Mouse (Mus musculus): ENCODE results near the gene Arl2. TPM values are rescaled to one million over a fixed set of nuclear protein-coding genes. Genes with fewer than 3 reads are reported as not detected.

The Arl2 gene
- polyA plus RNA-seq (2012; rRNA removed): 16.7 and 18.5 TPM in 2 replicates

DNA sequence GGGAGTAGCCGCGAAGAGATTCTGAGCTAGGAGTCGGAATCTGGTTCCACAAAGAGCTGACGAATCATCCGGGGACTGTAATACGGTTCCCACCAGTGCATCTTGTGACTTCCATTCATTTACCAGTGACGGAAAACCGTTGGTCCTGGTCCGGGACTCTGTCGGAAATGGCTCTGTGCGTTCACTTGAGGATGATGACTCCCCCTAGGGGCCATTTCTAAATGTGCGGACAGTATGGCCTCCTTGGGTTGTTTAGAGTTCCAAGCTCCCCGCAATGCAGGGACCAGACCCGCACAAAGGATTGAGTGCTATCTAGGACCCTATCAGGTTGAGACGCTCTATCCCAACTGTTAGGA, at the start of gene Arl2:
Gene Arl2, minus strand, starts transcription at position 155 of the 356 bp plus-strand sequence.

DNA sequence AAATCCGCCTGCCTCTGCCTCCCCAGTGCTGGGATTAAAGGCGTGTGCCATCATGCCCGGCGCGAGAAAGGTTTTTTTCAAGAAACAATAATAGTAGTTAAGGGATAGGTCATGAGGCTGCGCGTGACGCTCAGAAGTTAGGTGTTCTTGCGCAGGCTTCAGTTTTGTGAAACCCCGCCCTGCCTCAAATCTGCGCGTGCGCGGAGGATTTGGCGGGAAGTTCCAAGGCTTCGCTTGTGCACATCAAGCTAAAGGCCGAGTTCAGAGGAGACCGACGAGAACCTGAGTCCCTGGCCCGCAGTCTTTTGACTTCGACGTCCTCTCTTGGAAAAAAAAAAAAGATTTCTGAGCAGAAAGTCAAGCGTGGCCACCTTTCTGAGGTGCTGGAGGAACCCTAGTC, 42.8 kb upstream of the Arl2 start, which contains the start of gene Majin:
Gene Majin, plus strand, starts transcription at position 258 of the 400 bp plus-strand sequence.

DNA sequence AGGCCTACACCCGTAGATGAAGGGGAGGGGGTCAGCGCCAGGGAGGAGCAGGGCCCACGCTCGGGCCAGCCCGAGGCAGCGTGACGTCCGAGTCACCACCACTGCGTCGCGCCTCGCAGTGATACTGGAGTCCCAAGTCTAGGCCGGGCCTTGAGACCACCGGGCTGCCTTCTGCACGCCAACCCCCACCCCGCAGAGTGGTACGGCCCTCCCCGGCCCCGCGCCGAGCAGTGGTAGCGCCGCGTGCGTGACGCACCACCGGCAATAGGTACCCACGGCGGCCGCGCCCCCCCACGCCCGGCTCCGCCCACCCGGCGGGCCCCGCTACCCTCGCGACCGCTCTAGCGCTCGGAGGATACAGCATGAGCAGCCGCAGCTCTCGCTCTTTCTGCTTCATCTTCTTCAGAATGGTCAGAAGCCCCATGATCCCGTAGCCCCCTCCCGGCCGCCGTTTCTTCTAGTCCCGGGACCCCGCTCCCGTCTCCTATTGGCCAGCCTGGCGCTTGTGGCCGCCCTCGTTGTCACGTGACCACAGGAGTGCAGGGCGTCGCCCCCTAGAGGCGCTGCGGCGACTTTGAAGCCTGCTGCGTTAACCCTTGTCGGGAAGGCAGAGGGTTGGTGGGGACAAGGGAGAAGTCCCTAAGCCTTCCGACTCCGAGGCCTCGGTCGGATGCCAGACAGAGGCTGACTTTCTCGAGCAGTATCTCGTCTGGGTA, 512 bp downstream of the Arl2 start, which contains the start of gene Batf2:
Gene Batf2, plus strand, starts transcription at position 306 of the 716 bp plus-strand sequence.

DNA sequence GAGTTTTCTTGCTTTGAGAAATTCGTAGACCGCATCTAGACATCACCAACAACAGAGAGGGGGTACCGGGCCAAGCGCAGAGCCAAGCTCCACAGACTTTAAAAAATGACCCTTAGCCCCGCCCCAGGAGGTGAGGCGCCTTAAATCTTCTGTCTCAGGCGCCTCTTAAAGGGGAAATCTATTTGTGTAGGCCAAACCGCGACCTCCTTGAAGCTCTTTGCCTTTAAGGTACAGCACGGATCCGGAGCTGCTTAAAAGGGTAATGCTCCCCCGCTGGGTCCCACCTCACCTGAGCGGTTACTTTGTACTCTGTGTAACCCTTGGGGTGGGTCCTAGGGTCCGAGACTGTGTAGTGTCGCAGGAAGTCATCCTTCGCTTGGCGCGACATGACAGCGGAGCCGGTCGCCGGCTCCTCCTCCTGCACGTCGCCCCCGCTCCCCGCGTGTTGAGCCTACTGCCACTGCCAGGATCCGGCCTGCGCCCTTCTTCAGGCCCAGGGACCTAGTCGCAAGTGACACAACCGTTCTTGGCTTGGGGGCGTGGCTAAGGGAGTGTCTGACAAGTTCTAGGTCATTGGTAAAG, 13.5 kb downstream of the Arl2 start, which contains the start of gene Snx15:
Gene Snx15, minus strand, starts transcription at position 545 of the 582 bp plus-strand sequence.

DNA sequence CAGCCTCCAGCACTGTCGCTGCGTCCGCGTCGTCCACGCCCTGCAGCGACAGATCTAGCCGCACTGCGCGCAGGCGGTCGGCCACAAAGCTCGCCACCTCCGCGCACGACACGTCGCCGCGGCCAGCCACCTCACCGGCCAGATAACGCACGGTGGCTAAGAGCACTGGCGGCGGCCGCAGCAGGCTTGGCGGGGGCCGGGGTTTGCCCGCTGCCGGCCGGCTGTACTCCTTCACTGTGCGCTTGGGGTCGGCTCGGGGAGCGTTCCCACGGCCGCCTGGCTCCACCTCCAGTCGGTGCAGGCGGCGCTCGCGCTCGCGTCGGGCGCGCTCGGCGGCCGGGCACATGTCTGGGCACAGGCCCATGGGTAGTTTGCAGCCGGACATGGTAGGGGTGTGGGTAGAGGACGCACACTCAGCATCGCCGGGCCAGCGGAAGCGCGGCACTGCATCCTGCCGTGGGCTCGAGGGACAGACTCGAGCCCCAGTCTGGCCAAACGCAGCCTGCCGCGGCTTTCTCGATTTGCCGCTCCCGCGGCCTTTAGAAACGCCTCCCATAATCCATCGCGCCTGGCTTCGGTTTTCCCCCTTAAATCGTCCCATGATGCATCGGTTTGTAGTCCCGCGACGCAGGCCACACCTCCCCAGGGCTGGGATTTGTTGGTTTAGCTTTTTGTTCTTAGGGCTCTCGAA, 23.2 kb downstream of the Arl2 start, which contains the start of gene Sac3d1:
Gene Sac3d1, minus strand, starts transcription at position 665 of the 691 bp plus-strand sequence.

DNA sequence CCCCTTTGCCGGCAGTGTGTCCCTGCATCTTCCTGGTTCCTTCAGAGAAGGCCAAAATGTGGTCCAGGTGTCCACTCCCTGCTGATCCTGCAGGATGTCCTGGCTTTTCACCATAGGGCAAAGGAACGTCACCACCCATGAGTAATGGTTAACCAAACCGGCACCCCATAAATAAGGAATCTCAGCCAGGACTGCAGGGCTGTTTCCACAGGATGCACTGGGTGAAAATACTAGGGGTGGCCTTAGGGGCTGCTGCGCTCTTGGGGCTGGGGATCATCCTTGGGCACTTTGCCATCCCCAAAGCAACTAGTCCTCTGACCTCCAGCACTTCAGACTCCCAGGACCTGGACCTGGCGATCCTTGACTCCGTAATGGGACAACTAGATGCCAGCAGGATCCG, 35.8 kb downstream of the Arl2 start, which contains the start of gene Naaladl1:
Gene Naaladl1, plus strand, starts transcription at position 197 of the 400 bp plus-strand sequence.

DNA sequence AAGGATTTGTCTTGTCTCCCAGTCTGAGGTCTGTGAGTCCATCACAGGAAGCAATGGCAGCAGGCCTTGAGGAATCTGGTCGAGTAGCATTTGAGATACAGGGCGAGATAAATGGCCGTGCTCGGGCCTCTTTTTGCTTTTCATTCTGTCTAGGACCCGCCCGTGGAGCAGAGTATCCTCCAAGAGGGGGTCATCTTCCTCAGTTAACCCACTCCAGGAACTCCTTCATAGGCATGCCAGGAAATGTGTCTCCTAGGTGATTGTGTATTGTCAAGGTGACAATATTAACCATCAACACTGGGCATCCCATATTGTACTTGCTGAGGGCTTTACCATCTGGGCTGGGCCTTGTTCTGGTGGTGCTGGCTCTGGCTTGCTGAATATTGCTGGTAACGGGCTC, 47.2 kb downstream of the Arl2 start, which contains the start of gene AC131692.1:
Gene AC131692.1, plus strand, starts transcription at position 301 of the 400 bp plus-strand sequence.

DNA sequence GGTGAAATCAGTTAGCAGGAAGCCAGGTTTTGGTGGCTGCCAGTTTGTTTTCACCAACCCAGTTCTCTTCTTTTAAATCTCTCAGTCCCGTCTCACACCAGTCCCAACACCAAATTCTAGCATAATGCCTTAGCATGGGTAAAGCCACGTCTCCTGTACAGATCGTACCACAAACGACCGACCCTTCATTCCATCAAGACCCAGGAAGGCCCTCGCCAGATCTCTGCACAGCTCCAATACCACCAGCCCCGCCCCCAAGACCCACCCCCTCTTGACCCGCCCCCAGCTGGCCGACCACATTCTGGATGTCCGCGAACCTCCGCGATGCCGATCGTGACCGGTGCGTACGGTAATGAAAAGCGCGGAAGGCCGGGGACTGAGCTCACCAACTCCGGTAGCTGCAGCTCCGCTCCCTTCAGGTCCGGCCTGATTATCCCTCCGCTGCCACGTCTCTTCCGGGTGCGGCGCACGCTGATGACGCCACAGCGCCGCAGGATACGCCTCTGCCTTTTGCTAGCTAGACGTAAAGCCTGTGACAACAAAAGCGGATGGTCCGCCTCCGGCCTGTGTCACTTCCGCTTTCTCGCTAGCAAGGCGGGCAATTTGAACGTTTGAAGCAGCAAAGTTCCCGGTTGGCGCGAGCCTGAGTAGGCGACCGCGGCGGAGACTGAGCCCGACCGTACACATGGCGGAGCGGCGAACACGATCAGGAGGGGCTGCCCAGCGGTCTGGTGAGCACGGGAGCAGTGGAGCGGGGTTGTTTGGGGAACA, 56.7 kb downstream of the Arl2 start, which contains the start of the genes Zfpl1 and Cdca5:
Gene Zfpl1, minus strand, starts transcription at position 479 of the 771 bp plus-strand sequence.
Gene Cdca5, plus strand, starts transcription at position 506 of the 771 bp plus-strand sequence.

Other genes with a start within 250 kb of the Arl2 start
- gene Tigd3, start 247.4 kb downstream of the Arl2 start, polyA plus RNA-seq (2012; rRNA removed): 1.1 and 1.4 TPM in 2 replicates
- 31.6 and 33.1 TPM in 2 replicates for gene Dpf2, start 228.5 kb downstream of the Arl2 start, polyA plus RNA-seq (2012; rRNA removed)
- 3.1 and 3.5 TPM in 2 replicates for gene Cdc42ep2, start 216.7 kb downstream of the Arl2 start, polyA plus RNA-seq (2012; rRNA removed)
- 32.2 and 32.9 TPM in 2 replicates for gene Pola2, start 177.3 kb downstream of the Arl2 start, polyA plus RNA-seq (2012; rRNA removed)
- 0.05 and 0.07 TPM in 2 replicates for gene Slc22a20, start 155.4 kb downstream of the Arl2 start, polyA plus RNA-seq (2012; rRNA removed)
- gene Capn1, start 125.7 kb downstream of the Arl2 start, polyA plus RNA-seq (2012; rRNA removed): 16.0 and 18.9 TPM in 2 replicates
- 12.0 and 13.7 TPM in 2 replicates for gene Syvn1, start 95.0 kb downstream of the Arl2 start, polyA plus RNA-seq (2012; rRNA removed)
- 22.4 and 23.7 TPM in 2 replicates for gene Mrpl49, start 83.8 kb downstream of the Arl2 start, polyA plus RNA-seq (2012; rRNA removed)
- 1,008 and 1,075 TPM in 2 replicates for gene Fau, start 83.7 kb downstream of the Arl2 start, polyA plus RNA-seq (2012; rRNA removed)
- 18.6 and 20.3 TPM in 2 replicates for gene Znhit2, start 80.4 kb downstream of the Arl2 start, polyA plus RNA-seq (2012; rRNA removed)
- 74.1 and 93.2 TPM in 2 replicates for gene Tm7sf2, start 73.2 kb downstream of the Arl2 start, polyA plus RNA-seq (2012; rRNA removed)
- 20.2 and 24.9 TPM in 2 replicates for gene Vps51, start 64.3 kb downstream of the Arl2 start, polyA plus RNA-seq (2012; rRNA removed)
- not detected in 2 replicates for gene Tmem262, start 61.5 kb downstream of the Arl2 start, polyA plus RNA-seq (2012; rRNA removed)
- gene Gm28374, start 59.3 kb downstream of the Arl2 start, polyA plus RNA-seq (2012; rRNA removed): 0.26 and 0.29 TPM in 2 replicates
- gene Zfpl1, start 56.6 kb downstream of the Arl2 start, polyA plus RNA-seq (2012; rRNA removed): 18.7 and 21.2 TPM in 2 replicates
- 11.0 and 11.4 TPM in 2 replicates for gene Cdca5, start 56.6 kb downstream of the Arl2 start, polyA plus RNA-seq (2012; rRNA removed)
- 0.14 and 0.23 TPM in 2 replicates for gene AC131692.1, start 47.1 kb downstream of the Arl2 start, polyA plus RNA-seq (2012; rRNA removed)
- 2.1 TPM in 2 replicates for gene Naaladl1, start 35.8 kb downstream of the Arl2 start, polyA plus RNA-seq (2012; rRNA removed)
- gene Sac3d1, start 22.9 kb downstream of the Arl2 start, polyA plus RNA-seq (2012; rRNA removed): 12.5 and 12.8 TPM in 2 replicates
- gene Snx15, start 13.2 kb downstream of the Arl2 start, polyA plus RNA-seq (2012; rRNA removed): 32.0 and 35.8 TPM in 2 replicates
- gene Batf2, start 565 bp downstream of the Arl2 start, polyA plus RNA-seq (2012; rRNA removed): 1.4 and 1.5 TPM in 2 replicates
- gene Majin, start 42.8 kb upstream of the Arl2 start, polyA plus RNA-seq (2012; rRNA removed): 0.05 TPM in 2 replicates
- not detected in 2 replicates for gene Gpha2, start 84.8 kb upstream of the Arl2 start, polyA plus RNA-seq (2012; rRNA removed)
- 4.8 and 5.2 TPM in 2 replicates for gene Ppp2r5b, start 94.3 kb upstream of the Arl2 start, polyA plus RNA-seq (2012; rRNA removed)
- gene Atg2a, start 100.1 kb upstream of the Arl2 start, polyA plus RNA-seq (2012; rRNA removed): 5.6 and 6.8 TPM in 2 replicates
- gene Ehd1, start 135.2 kb upstream of the Arl2 start, polyA plus RNA-seq (2012; rRNA removed): 57.5 and 76.1 TPM in 2 replicates
- 4.2 and 5.4 TPM in 2 replicates for gene Cdc42bpg, start 164.9 kb upstream of the Arl2 start, polyA plus RNA-seq (2012; rRNA removed)
- gene Men1, start 193.4 kb upstream of the Arl2 start, polyA plus RNA-seq (2012; rRNA removed): 16.8 and 18.1 TPM in 2 replicates
- 29.5 and 37.2 TPM in 2 replicates for gene Map4k2, start 199.6 kb upstream of the Arl2 start, polyA plus RNA-seq (2012; rRNA removed)
- gene Sf1, start 222.1 kb upstream of the Arl2 start, polyA plus RNA-seq (2012; rRNA removed): 43.1 and 53.9 TPM in 2 replicates
- gene Pygm, start 242.9 kb upstream of the Arl2 start, polyA plus RNA-seq (2012; rRNA removed): 3.5 and 4.3 TPM in 2 replicates

Measured in liver, embryonic 18 days (tissue).